Mouse (Mus musculus) kidney, adult 2 months (tissue): ENCODE measurements around the gene Csnk1g1. TPM values are rescaled to one million over a fixed set of nuclear protein-coding genes. Genes with fewer than 3 reads are reported as not detected.

ENCODE experiments used
- DNase-seq: peaks from one replicate; pipeline ENCODE4 v3.0.0; 2021
- H3K27ac ChIP-seq: fragments of 200-500 bp; 2 replicates; pipeline ENCODE4 v1.5.1; 2012; ENCODE audit warnings: low read depth, low read length, control low read depth, inconsistent platforms; ENCODE audit not compliant: insufficient read depth
- H3K27me3 ChIP-seq: fragments of 200-500 bp; replicated peaks from 2 replicates; pipeline ENCODE4 v1.6.1; 2012; ENCODE audit warnings: mild to moderate bottlenecking, moderate library complexity, low read length, inconsistent platforms; ENCODE audit not compliant: control insufficient read depth, insufficient read depth
- H3K36me3 ChIP-seq: fragments of 200-500 bp; 2 replicates; pipeline ENCODE4 v1.6.1; 2012; ENCODE audit warnings: mild to moderate bottlenecking, moderate library complexity, low read length, inconsistent platforms; ENCODE audit not compliant: control insufficient read depth, insufficient read depth
- H3K4me1 ChIP-seq: fragments of 200-500 bp; 2 replicates; pipeline ENCODE4 v1.6.1; 2011; ENCODE audit warnings: low read length; ENCODE audit not compliant: control insufficient read depth, insufficient read depth
- H3K4me3 ChIP-seq: fragments of 200-500 bp; 2 replicates; pipeline ENCODE4 v1.5.1; 2011; ENCODE audit warnings: mild to moderate bottlenecking, low read depth, low read length, control low read depth; ENCODE audit not compliant: insufficient read depth
- CTCF ChIP-seq: fragments of 200-500 bp; conservative IDR thresholded peaks from 2 replicates; pipeline ENCODE4 v1.5.1; 2011; ENCODE audit warnings: low read depth, mild to moderate bottlenecking, control low read depth, low read length, moderate library complexity, mixed read lengths; ENCODE audit not compliant: insufficient read depth, insufficient read length
- POLR2A ChIP-seq: fragments of 200-500 bp; IDR thresholded peaks from one replicate; pipeline ENCODE4 v1.6.1; 2011; ENCODE audit warnings: low read depth, low read length, control low read depth
- WGBS: fragments of 180-500 bp; shearing (Covaris S2); methylation state at CpG from one replicate; pipeline ENCODE4 v1.1.7; 2018; 5-methylcytosine and 5-hydroxymethylcytosine counted together
- polyA plus RNA-seq: library from polyadenylated mRNA; depleted of rRNA; stranded (reverse); fragments of >200 nt; gene quantifications from 2 replicates; pipeline ENCODE4 v1.2.3, GENCODE M21; 2012

The Csnk1g1 gene
- polyA plus RNA-seq, 1 experiment: 4.3 TPM

DNA sequence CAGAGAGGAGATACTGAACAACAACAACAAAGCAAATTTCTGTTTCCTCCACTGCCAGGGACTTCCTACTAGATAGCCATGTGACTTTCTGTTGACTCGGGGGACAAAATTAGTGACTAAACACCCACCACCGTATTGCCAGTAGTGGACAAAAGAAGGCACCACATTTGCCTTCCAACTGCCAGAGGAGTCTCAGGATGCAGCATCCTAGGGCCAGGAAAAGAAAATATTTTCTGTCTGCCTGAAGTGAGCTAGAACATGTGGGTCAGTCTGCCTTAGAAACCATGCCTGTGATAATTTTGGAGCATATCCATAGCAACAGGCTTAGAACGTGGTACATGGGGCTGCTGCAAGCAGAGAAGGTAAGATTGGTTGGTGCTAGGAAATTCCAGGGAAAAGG, 132.1 kb downstream of the Csnk1g1 start:
- 85% methylated on average over 3 of the region's 3 CpGs for WGBS
- Histone ChIP-seq H3K4me1 (no peaks in the 10 kb centered on the region), H3K4me3 (no peak overlapping the region), H3K27ac (no peak overlapping the region), H3K36me3 (no peaks in the 10 kb centered on the region), H3K27me3 (no peaks in the 10 kb centered on the region)
- TF ChIP-seq CTCF (no peak), POLR2A (no peak)
- no peak for DNase-seq

DNA sequence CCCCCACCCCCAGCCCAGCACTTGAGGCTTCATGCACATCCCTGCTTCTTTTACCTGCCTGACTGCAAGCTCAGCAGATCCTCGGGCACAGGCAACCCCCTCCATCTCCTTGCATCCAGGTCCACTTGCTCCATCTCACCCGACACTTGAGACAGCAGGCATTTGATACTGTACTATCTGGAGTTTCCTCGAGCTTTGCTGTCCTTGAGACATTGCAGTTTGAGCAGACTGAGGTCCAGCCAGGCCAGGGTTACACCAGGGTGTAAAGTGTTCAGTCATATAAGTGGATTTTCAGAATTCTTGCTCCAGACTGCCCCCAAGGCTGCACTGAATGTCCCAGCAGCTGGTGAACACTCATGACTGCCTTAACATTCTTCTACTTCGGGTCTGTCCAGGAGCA, 133.6 kb downstream of the Csnk1g1 start:
- Histone ChIP-seq H3K27ac (no peak overlapping the region), H3K4me3 (no peak overlapping the region), H3K4me1 (no peaks in the 10 kb centered on the region), H3K36me3 (no peaks in the 10 kb centered on the region), H3K27me3 (no peaks in the 10 kb centered on the region)
- no peak for TF ChIP-seq CTCF
- TF ChIP-seq POLR2A: no peak
- DNase-seq: no peak
- WGBS: 71% methylated on average over 4 of the region's 4 CpGs

DNA sequence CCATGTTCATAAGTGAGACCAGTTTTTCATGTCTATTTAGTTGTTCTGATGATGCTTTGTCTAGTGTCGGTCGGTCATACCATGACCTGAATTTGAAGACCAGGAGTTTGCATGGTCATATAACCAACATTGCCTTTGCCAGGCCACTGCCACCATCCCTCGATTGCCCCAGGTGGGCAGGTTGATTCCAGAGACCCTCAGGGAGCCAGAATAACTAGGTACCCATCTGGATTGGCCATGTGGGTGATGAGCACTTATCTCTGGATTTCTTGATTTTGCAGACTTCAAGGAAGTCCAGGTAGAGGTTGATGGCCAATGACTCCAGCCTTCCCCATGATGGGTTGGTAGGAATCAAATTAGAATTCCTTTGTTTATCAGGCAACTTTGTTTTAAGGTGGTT, 134.5 kb downstream of the Csnk1g1 start:
- no peak for DNase-seq
- Histone ChIP-seq H3K4me1 (no peaks in the 10 kb centered on the region), H3K27ac (no peak overlapping the region), H3K36me3 (no peaks in the 10 kb centered on the region), H3K4me3 (no peak overlapping the region), H3K27me3 (no peaks in the 10 kb centered on the region)
- 99% methylated on average over 3 of the region's 3 CpGs for WGBS
- no peak for TF ChIP-seq CTCF
- no peak for TF ChIP-seq POLR2A

DNA sequence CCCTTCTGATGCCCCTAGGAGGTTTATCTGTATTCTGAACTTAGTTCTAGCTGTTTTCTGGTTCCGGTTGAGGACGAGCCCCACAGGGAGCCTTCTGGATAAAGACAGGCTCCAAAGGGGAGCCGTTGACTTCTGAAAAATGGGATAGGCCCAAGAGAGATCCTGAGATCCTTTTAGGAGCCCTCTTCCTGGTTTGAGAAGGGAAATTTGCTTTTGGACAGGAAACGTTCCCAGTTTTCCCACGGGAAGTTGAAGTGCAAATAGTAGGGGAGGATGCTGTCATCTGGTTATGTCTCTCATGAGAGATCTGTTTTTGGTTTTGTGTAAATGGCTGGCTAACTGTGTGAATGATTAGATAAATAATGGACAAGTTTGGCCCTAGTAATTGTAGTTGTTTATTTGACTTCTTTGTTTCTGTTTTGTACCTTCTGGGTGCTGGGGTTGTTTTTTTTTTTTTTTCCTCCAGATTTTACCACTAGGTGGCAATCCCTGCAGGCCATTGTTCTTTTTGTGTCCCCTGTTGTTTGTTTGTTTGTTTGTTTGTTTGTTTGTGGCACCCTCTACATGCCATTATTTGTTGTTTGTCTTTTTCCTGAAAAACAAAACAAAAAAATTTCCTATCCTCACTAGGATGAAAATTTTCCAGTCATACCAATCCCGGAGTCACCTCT, 141.3 kb downstream of the Csnk1g1 start:
- no peak for DNase-seq
- Histone ChIP-seq H3K4me1 (no peaks in the 10 kb centered on the region; the same call in 1 of the 2 replicates), H3K36me3 (no peaks in the 10 kb centered on the region), H3K27me3 (no peaks in the 10 kb centered on the region), H3K27ac (no peak overlapping the region), H3K4me3 (no peak overlapping the region)
- WGBS: 67% methylated on average over 6 of the region's 6 CpGs
- no peak for TF ChIP-seq CTCF
- no peak for TF ChIP-seq POLR2A

- TF ChIP-seq CTCF (no peak), POLR2A (no peak)
- no peaks in the 10 kb centered on the region for H3K27me3 ChIP-seq
- H3K36me3 ChIP-seq: no peaks in the 10 kb centered on the region
- H3K27ac ChIP-seq: no peak overlapping the region
- DNase-seq: no peak
- H3K4me3 ChIP-seq: no peak overlapping the region
- H3K4me1 ChIP-seq: no peaks in the 10 kb centered on the region; the same call in 1 of the 2 replicates
- 67% methylated on average over 4 of the region's 4 CpGs for WGBS
Measured at GRCm38 (mm10) chr9:66051493-66051892, 142.8 kb downstream of the Csnk1g1 start.

GRCm38 (mm10) chr9:66052731-66053130, 144.0 kb downstream of the Csnk1g1 start:
- H3K27me3 ChIP-seq: no peaks in the 10 kb centered on the region
- 100% methylated on average over 1 of the region's 1 CpGs for WGBS
- no peak overlapping the region for H3K4me3 ChIP-seq
- H3K27ac ChIP-seq: no peak overlapping the region
- no peak for TF ChIP-seq POLR2A
- TF ChIP-seq CTCF: no peak
- DNase-seq: no peak
- H3K4me1 ChIP-seq: no peaks in the 10 kb centered on the region; the same call in 1 of the 2 replicates
- H3K36me3 ChIP-seq: no peaks in the 10 kb centered on the region

- Histone ChIP-seq H3K4me3 (no peak overlapping the region), H3K4me1 (no peaks in the 10 kb centered on the region; the same call in 1 of the 2 replicates), H3K27me3 (no peaks in the 10 kb centered on the region), H3K27ac (no peak overlapping the region), H3K36me3 (no peaks in the 10 kb centered on the region)
- TF ChIP-seq CTCF (no peak), POLR2A (no peak)
- DNase-seq: no peak
- 29% methylated on average over 1 of the region's 1 CpGs for WGBS
Measured at GRCm38 (mm10) chr9:66053620-66054019, 144.9 kb downstream of the Csnk1g1 start.
